Mouse (Mus musculus) CD8-positive naive resting alpha-beta T cell, adult 2 months (primary cell): ENCODE data around the gene Tex21.

ENCODE experiments used
- DNase-seq, 2 experiments: peaks; one replicate each; pipeline ENCODE4 v3.0.0; 2022; ENCODE audit warnings: low read depth in 2 of 2, low spot score in 2 of 2

Gene Tex21

GRCm38 (mm10) chr12:76246646-76247045, at the start of gene Tex21:
TSS of gene Tex21 (minus strand) at chr12:76246746.
- DNase-seq, result no peak

- peak in 1 of 2 experiments; percentile 12 for DNase-seq
These were observed 46.6 kb upstream of the Tex21 start for GRCm38 (mm10) chr12:76293192-76293591.

- DNase-seq, result peak in 1 of 2 experiments; percentile 7
These were observed 43.7 kb upstream of the Tex21 start for GRCm38 (mm10) chr12:76290271-76290670.

GRCm38 (mm10) chr12:76289428-76289827, 42.9 kb upstream of the Tex21 start:
- no peak for DNase-seq

GRCm38 (mm10) chr12:76288494-76288893, 41.9 kb upstream of the Tex21 start:
- no peak for DNase-seq

GRCm38 (mm10) chr12:76287986-76288385, 41.4 kb upstream of the Tex21 start:
- no peak for DNase-seq

GRCm38 (mm10) chr12:76285418-76285817, 38.9 kb upstream of the Tex21 start:
- no peak for DNase-seq

GRCm38 (mm10) chr12:76282532-76283173, 36.1 kb upstream of the Tex21 start:
- no peak for DNase-seq

GRCm38 (mm10) chr12:76282132-76282531, 35.6 kb upstream of the Tex21 start:
- no peak for DNase-seq

- no peak for DNase-seq
These were observed 34.6 kb upstream of the Tex21 start for GRCm38 (mm10) chr12:76281111-76281660.

- DNase-seq, result no peak
These were observed 34.0 kb upstream of the Tex21 start for GRCm38 (mm10) chr12:76280556-76280955.

GRCm38 (mm10) chr12:76278209-76278608, 31.7 kb upstream of the Tex21 start:
- no peak for DNase-seq

GRCm38 (mm10) chr12:76272610-76273524, 26.3 kb upstream of the Tex21 start:
- DNase-seq, result no peak

GRCm38 (mm10) chr12:76271516-76271915, 25.0 kb upstream of the Tex21 start:
- no peak for DNase-seq

- no peak for DNase-seq
These were observed 22.6 kb upstream of the Tex21 start for GRCm38 (mm10) chr12:76269196-76269595.

- DNase-seq, result no peak
These were observed 22.1 kb upstream of the Tex21 start for GRCm38 (mm10) chr12:76268686-76269085.

GRCm38 (mm10) chr12:76266875-76267274, 20.3 kb upstream of the Tex21 start:
- DNase-seq, result peak in 1 of 2 experiments; percentile 24

GRCm38 (mm10) chr12:76265001-76265400, 18.5 kb upstream of the Tex21 start:
- DNase-seq, result no peak

- DNase-seq, result no peak
These were observed 17.9 kb upstream of the Tex21 start for GRCm38 (mm10) chr12:76264325-76264965.

GRCm38 (mm10) chr12:76263876-76264275, 17.3 kb upstream of the Tex21 start:
- DNase-seq, result no peak

GRCm38 (mm10) chr12:76262918-76263317, 16.4 kb upstream of the Tex21 start:
- no peak for DNase-seq
